Mouse (Mus musculus) gastrocnemius, postnatal 14 days (tissue): ENCODE results near the gene Arhgap17. TPM values are rescaled to one million over a fixed set of nuclear protein-coding genes. Genes with fewer than 3 reads are reported as not detected.
A peak's percentile ranks its signal among the peaks of the same experiment; 100 is the strongest.

Source experiments
- DNase-seq: peaks from one replicate; pipeline ENCODE4 v3.0.0; 2021; ENCODE audit warnings: mixed read lengths
- intact Hi-C: fragments of 180-260 bp; cut with DNase I; formaldehyde crosslinking; loops from one replicate; pipeline ENCODE4 v1.15.1; 2025; ENCODE audit warnings: low total_unique reads
- total RNA-seq, 2 experiments: library from RNA; stranded (reverse); gene quantifications; 2 replicates each; pipeline ENCODE4 v1.2.3; 2021

Gene Arhgap17
- total RNA-seq, 2 experiments from 2014 or later: 16.4 to 19.0 TPM

DNA sequence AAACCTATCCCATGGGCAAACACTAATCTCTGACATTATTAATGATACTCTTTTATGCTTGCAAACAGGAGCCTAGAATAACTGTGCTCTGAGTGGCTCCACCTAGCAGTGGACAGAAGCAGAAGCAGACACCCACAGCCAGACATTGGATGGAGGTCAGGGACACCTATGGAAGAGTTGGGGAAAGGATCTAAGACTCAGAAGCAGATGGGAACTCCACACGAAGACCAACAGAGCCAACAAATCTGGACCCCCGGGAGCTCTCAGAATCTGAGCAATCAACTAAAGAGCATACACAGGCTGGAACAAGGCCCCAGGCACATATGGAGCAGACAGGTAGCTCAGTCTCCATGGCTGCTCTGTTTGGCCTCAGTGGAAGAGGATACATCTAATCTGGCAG, 64.3 kb downstream of the Arhgap17 start:
- DNase-seq: no peak
- intact Hi-C loops: no loop called here

DNA sequence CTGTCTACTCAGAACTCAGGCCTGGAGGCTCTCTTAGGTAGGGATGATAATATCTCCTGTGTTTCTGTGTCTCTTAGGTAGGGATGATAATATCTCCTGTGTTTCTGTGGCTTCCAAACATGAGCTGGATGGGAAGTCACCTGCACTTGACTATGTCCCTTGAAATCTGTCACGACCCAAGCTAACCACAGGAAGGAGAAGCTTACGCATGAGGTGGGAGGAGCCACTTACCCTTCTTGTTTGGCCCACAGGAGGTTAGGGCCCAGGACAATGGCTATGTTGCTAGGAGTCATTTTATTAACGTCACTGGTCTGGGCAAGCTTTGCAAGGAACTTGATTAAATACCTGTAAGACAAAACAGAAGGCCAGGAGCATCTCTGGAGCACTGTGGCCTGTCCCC, 69.5 kb downstream of the Arhgap17 start:
- DNase-seq: no peak
- intact Hi-C loops: no loop called here

DNA sequence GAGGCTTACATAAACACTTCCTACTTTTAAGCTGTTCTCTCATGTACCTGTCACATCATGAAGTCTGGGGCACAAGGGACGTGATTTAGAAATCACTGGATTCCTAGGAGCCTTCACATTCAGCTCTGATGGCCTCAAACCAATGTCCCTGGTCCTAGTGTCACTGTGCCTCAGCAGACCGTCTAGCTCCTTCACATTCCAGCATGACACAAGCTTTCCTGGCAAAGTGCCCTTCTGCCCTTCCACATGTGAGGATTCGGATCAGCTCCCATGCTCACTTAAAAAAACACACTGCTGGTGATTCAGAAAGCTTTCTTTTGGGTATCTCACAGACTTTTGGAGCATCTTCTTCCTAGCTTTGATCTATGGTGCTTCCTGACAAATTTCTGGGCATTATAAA, 71.5 kb downstream of the Arhgap17 start:
- DNase-seq: peak; percentile 28
- intact Hi-C loops: loop anchor here (10.0 kb wide), 1 partner anchor 167 kb away; the partner anchor contains the start of gene Aqp8

DNA sequence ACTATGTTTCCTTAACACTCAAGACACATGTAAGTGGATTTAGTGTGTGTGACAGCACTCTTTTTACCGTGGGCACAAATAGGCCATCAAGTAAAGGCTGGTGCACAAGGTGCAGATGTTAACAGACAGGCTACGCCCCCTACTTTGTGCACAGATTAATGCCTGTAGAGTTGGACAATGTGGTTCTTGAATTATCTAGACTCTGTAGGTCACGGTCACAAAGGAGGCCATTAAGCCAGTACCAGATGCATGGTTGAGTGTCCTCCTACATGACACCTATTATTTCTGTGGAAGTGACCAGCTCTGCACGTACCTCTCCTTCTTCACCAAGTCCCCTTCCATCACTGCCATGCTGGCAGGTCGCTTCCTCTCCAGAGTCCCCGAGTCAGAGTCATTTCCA, 73.6 kb downstream of the Arhgap17 start:
- DNase-seq: no peak
- intact Hi-C loops: loop anchor here (10.0 kb wide), 1 partner anchor 169 kb away; the partner anchor contains the start of gene Aqp8

DNA sequence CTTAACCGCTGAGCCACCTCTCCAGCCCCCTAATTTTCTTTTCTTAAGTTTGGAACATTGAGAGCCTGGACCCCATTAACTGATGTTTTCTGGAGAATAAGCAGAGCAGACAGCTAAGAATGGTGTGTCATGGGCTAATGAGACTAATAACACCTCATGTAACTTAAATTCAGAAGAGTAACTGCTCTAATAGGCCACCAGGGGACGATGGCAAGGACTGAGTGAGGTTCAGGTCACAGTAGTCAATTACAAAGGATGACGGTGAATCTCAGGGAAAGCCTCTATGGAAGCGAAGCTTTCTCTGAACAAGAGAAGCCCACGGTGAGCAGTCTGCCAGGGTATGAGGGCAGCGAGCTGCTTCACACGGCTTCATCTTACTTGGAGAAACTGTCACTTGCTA, 74.3 kb downstream of the Arhgap17 start:
- intact Hi-C loops: loop anchor here (10.0 kb wide), 1 partner anchor 169 kb away; the partner anchor contains the start of gene Aqp8
- no peak for DNase-seq

DNA sequence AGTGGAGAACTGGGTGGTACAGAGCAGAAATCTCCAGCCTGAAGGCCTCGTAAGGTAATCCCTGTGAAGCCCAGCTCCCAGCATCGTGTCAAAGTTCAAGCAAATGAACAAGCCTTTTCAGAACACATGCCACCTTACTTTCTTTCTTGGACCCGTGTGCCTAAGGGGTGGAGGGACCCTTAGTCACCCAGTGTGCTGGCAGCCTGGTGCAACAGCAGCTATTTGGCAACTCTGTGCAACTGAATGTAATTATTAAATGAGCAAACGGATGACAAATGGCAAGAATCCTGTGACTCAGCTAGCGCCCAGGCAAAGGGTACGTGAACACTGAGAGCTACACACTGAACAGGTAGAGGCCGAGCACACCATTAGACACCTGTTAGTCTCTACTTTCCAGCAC, 75.8 kb downstream of the Arhgap17 start:
- DNase-seq: no peak
- intact Hi-C loops: loop anchor here (10.0 kb wide), 1 partner anchor 171 kb away; the partner anchor contains the start of gene Aqp8

DNA sequence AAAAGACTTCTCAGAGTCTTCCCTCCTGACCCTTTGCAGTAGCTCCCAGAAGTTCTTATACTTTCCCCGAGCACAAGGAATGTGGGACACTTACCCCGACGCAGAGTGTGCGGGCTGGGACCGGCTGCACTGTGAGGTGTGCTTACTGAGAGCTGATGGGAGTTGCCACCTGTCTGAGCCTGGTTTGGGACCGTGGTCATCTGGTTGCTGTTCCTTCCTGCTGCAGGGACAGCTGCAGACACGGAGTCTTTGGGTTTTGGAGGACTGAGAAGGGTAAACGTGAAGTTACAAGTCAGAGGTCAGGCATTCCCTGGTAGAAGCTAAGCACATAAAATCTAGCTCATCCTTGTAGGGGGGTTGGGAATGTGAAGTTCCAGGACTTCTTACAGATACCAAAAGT, 77.8 kb downstream of the Arhgap17 start:
- intact Hi-C loops: loop anchor here (10.0 kb wide), 1 partner anchor 173 kb away; the partner anchor contains the start of gene Aqp8
- no peak for DNase-seq

DNA sequence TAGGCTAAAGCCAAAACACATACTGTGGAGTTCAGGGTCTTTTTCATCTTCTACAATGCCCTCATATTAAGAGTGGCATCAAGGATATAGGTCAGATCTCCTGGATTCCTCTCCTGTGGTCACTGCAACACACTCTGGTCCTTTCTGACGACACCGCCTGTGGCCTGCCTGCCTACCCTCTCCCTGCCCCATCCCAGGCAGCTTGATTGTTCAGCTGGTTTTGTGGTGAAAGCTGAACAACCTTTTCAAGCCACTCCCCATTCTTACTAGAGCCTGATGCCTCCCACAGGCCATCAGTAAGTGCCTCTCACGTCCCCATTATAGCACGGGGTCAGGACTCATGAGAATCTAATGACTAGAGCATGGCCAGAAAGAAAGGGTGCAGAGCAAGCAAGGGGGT, 80.5 kb downstream of the Arhgap17 start:
- no peak for DNase-seq
- intact Hi-C loops: no loop called here

DNA sequence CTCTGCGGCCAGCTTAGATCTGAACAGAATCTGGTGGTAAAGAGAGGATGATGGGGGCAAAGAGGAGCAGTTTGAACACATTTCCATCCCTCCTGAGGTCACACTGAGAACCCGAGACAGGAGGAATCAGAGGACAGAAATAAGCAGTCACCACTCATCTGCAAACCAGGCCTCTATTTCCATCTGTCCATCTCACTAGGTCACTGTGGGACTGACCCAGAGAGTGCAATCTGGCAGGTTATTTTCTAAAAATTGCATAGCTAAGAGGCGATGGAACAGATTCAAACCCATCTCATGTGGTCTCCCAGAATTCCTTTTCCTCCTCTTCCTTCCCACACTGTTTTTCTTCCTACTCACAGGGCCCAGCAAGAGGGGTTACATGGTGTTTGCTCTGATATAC, 81.8 kb downstream of the Arhgap17 start:
- DNase-seq: no peak
- intact Hi-C loops: no loop called here

DNA sequence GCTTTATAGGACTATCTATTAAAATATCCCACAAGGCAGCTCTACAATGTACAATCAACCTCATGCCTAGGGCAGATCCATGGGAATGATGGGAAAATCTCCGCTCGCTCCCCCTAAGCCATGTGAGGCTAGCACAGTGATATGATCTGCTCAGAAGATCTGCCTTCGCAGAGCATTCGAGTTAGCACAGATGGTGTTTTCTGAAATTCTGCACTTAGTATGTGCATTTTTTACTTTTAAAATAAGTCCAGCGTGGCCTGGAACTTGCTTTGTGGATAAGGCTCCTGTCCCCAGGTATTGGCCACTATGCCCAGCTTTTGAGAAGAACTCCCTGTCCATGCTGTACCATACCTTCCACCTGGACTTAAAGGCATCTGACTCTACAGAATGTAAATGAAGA, 83.8 kb downstream of the Arhgap17 start:
- intact Hi-C loops: no loop called here
- DNase-seq: no peak

DNA sequence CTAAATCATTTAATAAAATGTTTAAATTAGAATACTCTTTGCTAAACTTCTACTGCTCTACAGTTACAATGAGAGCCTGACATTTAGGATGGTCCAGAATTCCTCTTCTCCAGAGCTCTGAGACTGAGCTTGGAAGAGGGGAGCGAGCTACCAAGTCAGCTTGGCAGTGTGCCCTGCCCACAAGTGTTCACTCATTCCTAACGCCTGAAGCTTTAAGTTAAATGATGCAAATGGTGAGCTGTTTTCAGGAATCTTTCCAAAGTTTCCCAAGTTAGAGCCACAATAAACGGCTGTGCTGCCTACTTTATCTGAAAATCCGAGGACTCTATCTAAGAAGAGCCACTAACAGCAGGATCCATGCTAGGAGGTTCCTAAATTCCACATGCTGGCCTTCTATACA, 85.9 kb downstream of the Arhgap17 start:
- intact Hi-C loops: no loop called here
- no peak for DNase-seq

DNA sequence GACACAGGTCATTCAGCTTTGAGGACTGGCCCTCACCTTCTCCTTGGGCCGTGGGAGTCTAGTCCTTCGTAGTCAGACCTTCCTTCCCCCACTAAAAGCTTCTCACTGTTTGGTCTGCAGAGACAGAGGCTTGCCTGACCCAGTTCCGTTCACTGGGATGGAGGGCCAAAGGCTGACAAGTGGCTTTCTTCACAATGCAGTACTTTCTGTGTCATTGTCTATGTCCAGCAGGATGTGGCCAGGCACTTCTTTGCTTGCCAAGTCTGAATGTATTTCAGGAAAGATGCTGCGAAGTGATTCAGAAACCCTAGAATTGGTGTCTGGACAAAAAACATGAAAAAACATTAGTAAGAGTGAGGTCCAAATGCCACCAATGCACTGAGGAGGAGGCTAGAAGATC, 89.9 kb downstream of the Arhgap17 start:
- intact Hi-C loops: no loop called here
- no peak for DNase-seq

DNA sequence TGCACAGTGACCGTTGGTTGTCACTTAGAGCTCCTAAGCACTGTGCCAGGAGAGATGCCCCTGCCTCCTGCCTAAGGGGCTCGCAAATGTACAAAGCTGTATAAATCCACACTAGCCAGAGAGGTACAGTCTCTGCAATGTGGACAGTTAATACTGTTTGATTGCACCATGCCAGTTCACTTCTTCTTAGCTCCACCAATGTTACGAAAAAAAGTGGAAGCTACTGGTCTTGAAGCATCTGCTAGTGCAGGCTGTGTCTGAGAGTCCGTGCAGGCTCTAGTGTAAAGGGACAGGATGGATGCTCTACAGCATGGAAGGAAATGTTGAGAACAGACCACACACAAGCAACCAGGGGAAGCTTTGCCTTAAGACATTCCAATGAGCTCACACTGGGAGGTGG, 93.1 kb downstream of the Arhgap17 start:
- DNase-seq: no peak
- intact Hi-C loops: no loop called here

DNA sequence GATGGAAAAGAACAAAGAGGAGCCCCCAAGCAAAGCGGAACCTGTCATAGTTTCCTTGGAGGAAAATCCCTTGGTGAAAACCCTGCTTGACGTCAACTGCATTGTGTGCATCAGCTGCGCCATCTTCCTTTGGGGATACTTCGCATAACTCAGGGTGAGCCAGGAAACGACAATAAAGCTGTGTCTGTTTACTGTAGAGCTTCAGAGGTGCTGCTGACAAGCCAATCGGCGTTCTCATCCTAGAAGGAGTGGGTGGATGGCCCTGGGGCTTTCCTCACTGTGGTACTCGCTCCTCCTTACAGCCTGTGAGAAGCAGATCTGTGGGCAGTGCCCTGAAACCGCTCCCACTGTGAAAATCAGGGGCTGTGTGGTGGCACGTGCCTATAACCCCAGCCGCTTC, 96.7 kb downstream of the Arhgap17 start:
- no peak for DNase-seq
- intact Hi-C loops: no loop called here

DNA sequence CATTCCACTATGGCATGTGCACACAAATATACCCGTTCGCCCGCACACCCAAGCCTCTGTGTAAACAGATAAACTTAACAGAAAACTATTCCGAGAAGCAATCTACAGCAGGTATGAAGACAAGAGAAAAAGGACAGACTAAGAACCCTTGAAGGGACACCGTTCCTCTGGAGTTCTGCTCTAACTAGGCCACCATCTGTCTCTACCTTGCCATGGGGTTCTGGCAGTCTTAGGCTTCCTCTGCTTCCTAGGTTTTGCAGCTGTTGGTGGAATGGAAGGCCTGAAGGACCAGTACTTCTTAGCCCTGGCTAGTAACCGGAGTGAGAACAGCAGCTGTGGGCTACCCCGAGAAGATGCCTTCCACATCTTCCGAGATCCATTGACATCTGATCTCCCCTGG, 111.6 kb downstream of the Arhgap17 start:
- no peak for DNase-seq
- intact Hi-C loops: no loop called here

DNA sequence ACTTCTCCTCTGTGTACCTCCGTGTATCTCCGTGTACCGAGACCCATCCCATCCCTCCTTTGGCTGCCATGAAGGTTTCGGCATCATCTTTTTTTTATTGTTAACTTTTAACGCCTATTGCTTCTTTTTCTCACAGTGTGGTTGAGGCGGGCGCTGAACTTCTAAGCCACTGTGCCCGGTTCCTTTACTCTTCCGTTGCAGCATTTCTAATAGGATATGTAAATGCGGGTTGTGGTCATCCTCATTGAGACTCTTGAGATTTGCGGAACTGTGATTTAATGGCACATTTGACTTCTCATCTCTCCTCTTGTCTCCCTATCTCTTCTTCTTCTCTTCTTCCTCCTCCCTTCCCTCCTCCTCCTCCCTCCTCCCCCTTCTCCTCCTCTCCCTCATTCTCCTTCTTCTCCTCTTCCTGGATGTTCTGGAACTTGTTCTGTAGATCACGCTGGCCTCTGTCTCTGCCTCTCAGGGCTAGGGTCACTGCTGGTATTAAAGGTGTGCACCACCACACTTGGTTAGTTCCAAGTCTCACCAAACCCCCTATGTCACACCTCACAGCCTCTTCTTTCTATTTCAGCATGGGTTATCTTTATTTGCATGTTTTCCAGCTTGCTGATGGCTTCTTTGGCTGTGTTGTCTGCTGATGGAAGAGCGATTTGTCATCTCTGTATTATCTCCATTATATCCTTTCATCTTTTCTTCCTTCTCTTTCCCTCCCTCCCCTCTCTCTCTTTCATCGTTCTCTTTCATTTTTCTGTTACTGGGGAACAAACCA, 115.3 kb downstream of the Arhgap17 start:
- intact Hi-C loops: no loop called here
- no peak for DNase-seq

DNA sequence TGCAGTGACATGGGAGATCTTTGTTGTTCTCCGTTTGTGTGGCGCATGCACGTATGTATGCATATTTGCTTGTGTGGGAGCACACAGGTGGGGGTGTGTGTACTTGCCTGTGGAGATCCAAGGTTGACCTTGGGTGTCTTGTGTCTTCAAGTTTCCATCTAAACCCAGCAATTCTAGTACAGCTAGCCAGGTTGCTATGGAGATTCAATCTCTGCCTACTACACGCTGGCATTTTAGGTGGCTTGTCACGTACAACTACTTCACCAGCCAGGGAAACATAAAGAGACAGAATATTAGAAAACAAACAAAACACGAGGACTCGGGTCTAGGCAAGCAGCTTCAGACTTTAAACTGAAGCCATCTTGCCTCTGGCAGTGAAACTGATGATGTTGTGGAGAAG, 116.3 kb downstream of the Arhgap17 start:
- intact Hi-C loops: no loop called here
- no peak for DNase-seq

DNA sequence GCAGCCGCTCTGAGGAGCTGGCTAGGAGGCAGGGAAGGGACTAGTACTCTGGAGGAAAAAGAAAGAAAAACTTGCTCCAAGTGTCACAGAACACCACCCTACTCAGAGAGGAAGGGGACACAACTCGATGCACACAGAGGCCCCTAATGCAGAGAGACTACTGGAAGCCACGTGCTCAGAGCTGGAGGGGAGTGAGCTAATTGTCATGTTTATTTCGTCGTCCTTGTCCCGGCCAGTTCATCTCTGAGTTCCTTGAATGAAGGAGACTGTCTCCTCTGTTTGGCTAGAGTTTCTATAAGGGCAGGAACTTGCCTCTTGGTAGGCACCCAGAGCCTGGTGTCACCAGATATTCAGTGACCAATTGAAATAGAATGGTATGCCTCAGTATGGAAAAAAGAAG, 118.4 kb downstream of the Arhgap17 start:
- intact Hi-C loops: no loop called here
- no peak for DNase-seq

DNA sequence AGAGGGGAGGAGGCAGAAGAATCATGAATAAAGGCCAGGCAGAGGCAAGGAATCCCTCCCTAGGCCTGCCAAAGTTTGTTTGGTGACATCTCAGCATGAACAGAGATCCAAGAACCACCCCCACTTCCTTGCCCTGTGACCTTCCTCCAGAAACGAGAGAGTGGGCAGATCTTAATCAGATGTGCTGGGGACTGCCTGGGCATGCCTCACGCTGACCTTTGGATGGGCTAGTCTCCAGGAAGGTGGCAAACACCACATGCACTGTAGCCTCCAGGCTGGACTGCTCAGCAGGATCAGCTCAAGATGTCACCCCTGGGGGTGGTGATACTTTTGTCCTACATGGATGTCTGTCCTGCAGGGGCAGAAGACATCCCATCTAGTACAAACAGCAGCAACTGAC, 121.5 kb downstream of the Arhgap17 start:
- intact Hi-C loops: no loop called here

DNA sequence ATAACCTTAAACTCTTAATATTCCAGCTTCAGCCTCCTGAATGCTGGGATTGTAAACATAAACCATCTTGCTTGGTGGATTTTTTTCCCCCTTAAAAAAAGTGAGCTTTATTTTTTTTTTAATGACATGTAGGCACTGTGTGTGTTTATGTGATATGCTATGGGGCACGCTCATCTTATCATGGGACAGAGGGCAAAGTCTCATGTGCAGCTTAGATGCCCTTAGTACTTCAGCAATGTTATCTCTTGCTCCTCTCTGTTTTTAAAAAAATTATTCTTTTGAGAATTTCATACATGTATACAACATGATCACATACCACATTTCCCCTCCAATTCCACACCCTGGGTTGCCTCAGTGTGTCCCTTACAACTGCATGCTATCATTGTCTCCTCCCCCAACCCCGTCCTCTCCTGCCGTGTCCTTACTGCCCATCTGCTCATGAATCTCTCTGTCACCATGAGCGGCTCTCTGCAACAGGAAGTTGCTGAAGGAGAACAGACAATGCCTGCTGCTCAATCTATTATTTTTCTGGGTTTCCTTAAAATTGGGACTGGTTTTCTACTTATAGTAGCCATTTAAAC, 123.1 kb downstream of the Arhgap17 start:
- DNase-seq: no peak
- intact Hi-C loops: no loop called here

More for the DNA sequence above, 121.5 kb downstream of the Arhgap17 start:
- no peak for DNase-seq

DNA sequence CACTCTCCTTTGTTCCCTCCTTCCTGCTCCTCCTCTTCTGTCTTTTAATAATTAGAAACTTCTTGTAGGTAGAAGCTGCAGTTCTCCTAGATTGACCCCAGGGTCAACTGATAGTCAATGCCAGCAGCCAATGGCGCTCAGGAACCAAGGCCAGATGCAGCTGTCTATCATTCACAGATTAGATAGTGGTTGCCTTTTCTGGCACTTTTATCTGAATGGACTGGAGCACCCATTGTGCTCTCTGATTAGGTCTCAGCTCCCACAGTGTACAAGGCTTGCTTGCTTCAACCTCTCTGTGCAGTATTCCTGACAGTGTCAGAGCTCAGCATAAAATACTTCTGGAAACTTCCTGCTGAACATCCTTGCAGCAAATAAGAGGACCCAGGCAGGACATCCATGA, 124.9 kb downstream of the Arhgap17 start:
- DNase-seq: no peak
- intact Hi-C loops: no loop called here
